Mouse (Mus musculus): ENCODE results near the gene Svbp. TPM values are rescaled to one million over a fixed set of nuclear protein-coding genes. Genes with fewer than 3 reads are reported as not detected.

Svbp gene
- polyA plus RNA-seq, 1 experiment, result 39.1 TPM

DNA sequence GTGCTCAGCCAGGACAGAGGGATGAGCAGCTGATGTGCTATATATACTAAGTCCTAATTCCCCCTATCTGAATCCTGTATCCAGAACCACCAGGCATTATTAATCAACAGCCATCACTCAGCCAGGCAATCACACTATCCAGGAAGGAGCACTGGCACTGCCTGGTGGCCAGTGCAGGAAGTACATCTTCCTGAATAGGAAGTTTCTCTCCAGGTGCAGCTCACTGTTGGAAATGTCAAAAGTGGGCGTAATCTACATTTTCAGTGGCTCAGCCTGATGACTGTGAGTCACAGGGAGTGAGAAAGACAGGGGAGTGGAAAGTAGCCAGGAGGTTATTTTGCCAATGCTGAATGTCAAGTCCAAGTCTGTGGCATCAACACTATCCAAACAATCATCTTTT, 28.6 kb downstream of the Svbp start:
- H3K4me1 ChIP-seq (ENCODE audit: control insufficient read depth, insufficient read depth, low read length), result no peaks in the 10 kb centered on the region
- H3K36me3 ChIP-seq (ENCODE audit: control insufficient read depth, insufficient read depth, low read length, poor library complexity, severe bottlenecking), result peaks cover 14% of the 10 kb centered on the region
- no peak overlapping the region for H3K9ac ChIP-seq (ENCODE audit: low read depth, poor library complexity, severe bottlenecking)
- no peak overlapping the region for H3K4me3 ChIP-seq (ENCODE audit: low read depth, low read length)
- no peaks in the 10 kb centered on the region for H3K9me3 ChIP-seq (replicated peaks; ENCODE audit: control insufficient read depth, insufficient read depth, low read length, poor library complexity, severe bottlenecking)
- no peaks in the 10 kb centered on the region for H3K27me3 ChIP-seq (ENCODE audit: control insufficient read depth, insufficient read depth, low read length, poor library complexity, severe bottlenecking)
- TF ChIP-seq POLR2A (IDR thresholded peaks at IDR 0.05; ENCODE audit: insufficient read depth, low read length) (no peak), CTCF (IDR thresholded peaks at IDR 0.05; ENCODE audit: low read depth, low read length) (peak; percentile 78), EP300 (IDR thresholded peaks at IDR 0.05; ENCODE audit: insufficient read depth, low read depth, low read length) (no peak)
- no peak overlapping the region for H3K27ac ChIP-seq (ENCODE audit: insufficient read depth, low read length)

DNA sequence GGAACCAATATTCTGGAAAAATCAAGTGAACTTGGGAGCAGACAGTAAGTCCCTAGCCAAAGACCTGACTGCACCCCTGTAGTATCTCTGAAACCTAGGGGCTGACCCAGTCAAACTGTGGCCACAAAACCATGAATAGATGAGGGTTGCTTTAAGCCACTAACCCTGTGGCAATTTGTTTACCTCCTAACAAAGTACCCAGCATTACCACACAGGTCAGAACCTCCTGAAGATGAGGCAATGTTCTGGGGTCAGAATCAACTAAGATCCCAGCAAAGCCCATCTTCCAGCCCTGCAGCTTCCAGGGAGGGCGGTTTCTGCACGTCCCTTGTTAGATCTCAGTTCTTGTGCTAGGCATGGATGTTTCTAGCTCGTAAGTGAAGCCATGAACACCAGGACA, 29.4 kb downstream of the Svbp start:
- Histone ChIP-seq H3K4me3 (ENCODE audit: low read depth, low read length) (no peak overlapping the region), H3K36me3 (ENCODE audit: control insufficient read depth, insufficient read depth, low read length, poor library complexity, severe bottlenecking) (peaks cover 14% of the 10 kb centered on the region), H3K9ac (ENCODE audit: low read depth, poor library complexity, severe bottlenecking) (no peak overlapping the region), H3K27ac (ENCODE audit: insufficient read depth, low read length) (no peak overlapping the region), H3K27me3 (ENCODE audit: control insufficient read depth, insufficient read depth, low read length, poor library complexity, severe bottlenecking) (no peaks in the 10 kb centered on the region), H3K9me3 (replicated peaks; ENCODE audit: control insufficient read depth, insufficient read depth, low read length, poor library complexity, severe bottlenecking) (no peaks in the 10 kb centered on the region), H3K4me1 (ENCODE audit: control insufficient read depth, insufficient read depth, low read length) (no peaks in the 10 kb centered on the region)
- TF ChIP-seq POLR2A (IDR thresholded peaks at IDR 0.05; ENCODE audit: insufficient read depth, low read length) (no peak), CTCF (IDR thresholded peaks at IDR 0.05; ENCODE audit: low read depth, low read length) (no peak), EP300 (IDR thresholded peaks at IDR 0.05; ENCODE audit: insufficient read depth, low read depth, low read length) (no peak)

- H3K4me3 ChIP-seq (ENCODE audit: low read depth, low read length), result no peak overlapping the region
- H3K27me3 ChIP-seq (ENCODE audit: control insufficient read depth, insufficient read depth, low read length, poor library complexity, severe bottlenecking), result no peaks in the 10 kb centered on the region
- TF ChIP-seq CTCF (IDR thresholded peaks at IDR 0.05; ENCODE audit: low read depth, low read length) (no peak), POLR2A (IDR thresholded peaks at IDR 0.05; ENCODE audit: insufficient read depth, low read length) (no peak), EP300 (IDR thresholded peaks at IDR 0.05; ENCODE audit: insufficient read depth, low read depth, low read length) (no peak)
- H3K9me3 ChIP-seq (replicated peaks; ENCODE audit: control insufficient read depth, insufficient read depth, low read length, poor library complexity, severe bottlenecking), result no peaks in the 10 kb centered on the region
- no peaks in the 10 kb centered on the region for H3K4me1 ChIP-seq (ENCODE audit: control insufficient read depth, insufficient read depth, low read length)
- H3K36me3 ChIP-seq (ENCODE audit: control insufficient read depth, insufficient read depth, low read length, poor library complexity, severe bottlenecking), result peaks cover 14% of the 10 kb centered on the region
- H3K9ac ChIP-seq (ENCODE audit: low read depth, poor library complexity, severe bottlenecking), result no peak overlapping the region
- no peak overlapping the region for H3K27ac ChIP-seq (ENCODE audit: insufficient read depth, low read length)
Observed at GRCm38 (mm10) chr4:119225719-119226118, 30.6 kb downstream of the Svbp start.

- Histone ChIP-seq H3K9me3 (replicated peaks; ENCODE audit: control insufficient read depth, insufficient read depth, low read length, poor library complexity, severe bottlenecking) (no peaks in the 10 kb centered on the region), H3K36me3 (ENCODE audit: control insufficient read depth, insufficient read depth, low read length, poor library complexity, severe bottlenecking) (peaks cover 14% of the 10 kb centered on the region), H3K9ac (ENCODE audit: low read depth, poor library complexity, severe bottlenecking) (no peak overlapping the region), H3K4me3 (ENCODE audit: low read depth, low read length) (no peak overlapping the region), H3K27ac (ENCODE audit: insufficient read depth, low read length) (no peak overlapping the region), H3K4me1 (ENCODE audit: control insufficient read depth, insufficient read depth, low read length) (no peaks in the 10 kb centered on the region), H3K27me3 (ENCODE audit: control insufficient read depth, insufficient read depth, low read length, poor library complexity, severe bottlenecking) (no peaks in the 10 kb centered on the region)
- no peak for TF ChIP-seq CTCF (IDR thresholded peaks at IDR 0.05; ENCODE audit: low read depth, low read length)
- no peak for TF ChIP-seq POLR2A (IDR thresholded peaks at IDR 0.05; ENCODE audit: insufficient read depth, low read length)
- no peak for TF ChIP-seq EP300 (IDR thresholded peaks at IDR 0.05; ENCODE audit: insufficient read depth, low read depth, low read length)
Observed at GRCm38 (mm10) chr4:119226751-119227150, 31.6 kb downstream of the Svbp start.

GRCm38 (mm10) chr4:119232410-119233255, 37.5 kb downstream of the Svbp start, which contains the start of the genes AU022252 and P3h1:
Gene AU022252, minus strand, starts transcription at chr4:119232712.
Gene P3h1, plus strand, starts transcription at chr4:119232915.
- no peaks in the 10 kb centered on the region for H3K9me3 ChIP-seq (replicated peaks; ENCODE audit: control insufficient read depth, insufficient read depth, low read length, poor library complexity, severe bottlenecking)
- no peaks in the 10 kb centered on the region for H3K36me3 ChIP-seq (ENCODE audit: control insufficient read depth, insufficient read depth, low read length, poor library complexity, severe bottlenecking)
- H3K27ac ChIP-seq (ENCODE audit: insufficient read depth, low read length), result no peak within 1 kb of the TSS
- peak within 1 kb of the TSS; percentile 65 for H3K9ac ChIP-seq (ENCODE audit: low read depth, poor library complexity, severe bottlenecking)
- no peak for TF ChIP-seq POLR2A (IDR thresholded peaks at IDR 0.05; ENCODE audit: insufficient read depth, low read length)
- no peak for TF ChIP-seq CTCF (IDR thresholded peaks at IDR 0.05; ENCODE audit: low read depth, low read length)
- TF ChIP-seq EP300 (IDR thresholded peaks at IDR 0.05; ENCODE audit: insufficient read depth, low read depth, low read length), result no peak
- H3K4me1 ChIP-seq (ENCODE audit: control insufficient read depth, insufficient read depth, low read length), result no peaks in the 10 kb centered on the region
- peak within 1 kb of the TSS; percentile 73 for H3K4me3 ChIP-seq (ENCODE audit: low read depth, low read length)
- no peaks in the 10 kb centered on the region for H3K27me3 ChIP-seq (ENCODE audit: control insufficient read depth, insufficient read depth, low read length, poor library complexity, severe bottlenecking)

DNA sequence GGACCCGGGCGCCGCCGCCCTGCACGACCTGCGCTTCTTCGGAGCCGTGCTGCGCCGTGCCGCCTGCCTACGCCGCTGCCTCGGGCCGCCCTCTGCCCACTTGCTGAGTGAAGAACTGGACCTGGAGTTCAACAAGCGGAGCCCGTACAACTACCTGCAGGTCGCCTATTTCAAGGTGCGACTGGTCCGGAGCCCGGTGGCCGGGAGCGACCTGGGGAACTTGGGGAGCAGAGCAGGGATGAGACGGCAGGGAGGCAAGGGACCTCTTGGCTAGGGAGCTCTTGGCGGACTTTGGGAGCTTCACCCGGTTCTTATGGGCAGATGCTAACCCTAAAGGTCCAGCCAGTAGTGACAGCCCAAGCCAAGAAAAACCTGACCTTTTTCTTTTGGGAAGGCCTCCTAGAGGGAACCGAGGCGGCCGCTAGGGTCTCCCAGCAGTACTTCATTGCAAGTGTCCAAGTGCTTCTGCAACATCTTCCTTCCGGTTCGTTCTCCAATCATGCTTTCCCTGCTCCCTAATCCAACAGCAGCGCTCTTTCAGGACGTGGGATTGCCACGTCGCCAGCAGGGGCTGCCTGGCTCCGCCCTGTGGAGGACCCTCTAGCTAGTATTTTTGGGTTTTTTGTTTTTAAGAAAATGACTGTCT, 38.3 kb downstream of the Svbp start:
- no peaks in the 10 kb centered on the region for H3K36me3 ChIP-seq (ENCODE audit: control insufficient read depth, insufficient read depth, low read length, poor library complexity, severe bottlenecking)
- TF ChIP-seq POLR2A (IDR thresholded peaks at IDR 0.05; ENCODE audit: insufficient read depth, low read length) (no peak), CTCF (IDR thresholded peaks at IDR 0.05; ENCODE audit: low read depth, low read length) (no peak), EP300 (IDR thresholded peaks at IDR 0.05; ENCODE audit: insufficient read depth, low read depth, low read length) (no peak)

More for the DNA sequence above, 38.3 kb downstream of the Svbp start:
- no peaks in the 10 kb centered on the region for H3K9me3 ChIP-seq (replicated peaks; ENCODE audit: control insufficient read depth, insufficient read depth, low read length, poor library complexity, severe bottlenecking)
- H3K27ac ChIP-seq (ENCODE audit: insufficient read depth, low read length), result no peak overlapping the region
- peak overlapping the region; percentile 73 for H3K4me3 ChIP-seq (ENCODE audit: low read depth, low read length)
- H3K4me1 ChIP-seq (ENCODE audit: control insufficient read depth, insufficient read depth, low read length), result no peaks in the 10 kb centered on the region
- H3K27me3 ChIP-seq (ENCODE audit: control insufficient read depth, insufficient read depth, low read length, poor library complexity, severe bottlenecking), result no peaks in the 10 kb centered on the region
- peak overlapping the region; percentile 65 for H3K9ac ChIP-seq (ENCODE audit: low read depth, poor library complexity, severe bottlenecking)

Measured in ES-Bruce4 (cell line).